Mouse (Mus musculus) midbrain, embryonic 16.5 days (tissue): ENCODE measurements at regions not wholly inside any gene's neighbourhood (a gene's known extent, or its start where the extent isn't known, plus 50 kb on each side); places are given as distances from the start of the nearest gene placed in this dataset.

ENCODE experiments used
- ATAC-seq: fragments of 200-750 bp; cut with Nextera tagmentation; 2 replicates; pipeline ENCODE4 v1.8.0; 2017; ENCODE audit warnings: moderate TSS enrichment
- H3K27ac ChIP-seq: fragments of 300-500 bp; sonication (generic); 2 replicates; pipeline ENCODE4 v1.5.1; 2014; ENCODE audit warnings: mild to moderate bottlenecking, low read length, mixed read lengths
- H3K27me3 ChIP-seq: fragments of 300-500 bp; sonication (generic); 2 replicates; pipeline ENCODE4 v1.6.1; 2014; ENCODE audit warnings: low read depth, low read length, mixed read lengths; ENCODE audit not compliant: control insufficient read depth, insufficient read depth
- H3K36me3 ChIP-seq: fragments of 300-500 bp; sonication (generic); 2 replicates; pipeline ENCODE4 v1.6.1; 2014; ENCODE audit warnings: mild to moderate bottlenecking, low read length, moderate library complexity, mixed read lengths; ENCODE audit not compliant: control insufficient read depth, insufficient read depth
- H3K4me1 ChIP-seq: fragments of 300-500 bp; sonication (generic); 2 replicates; pipeline ENCODE4 v1.6.1; 2014; ENCODE audit warnings: mild to moderate bottlenecking, low read length, mixed read lengths; ENCODE audit not compliant: control insufficient read depth, insufficient read depth
- H3K4me2 ChIP-seq: fragments of 300-500 bp; sonication (generic); 2 replicates; pipeline ENCODE4 v1.6.1; 2014; ENCODE audit warnings: mild to moderate bottlenecking, low read length, mixed read lengths
- H3K4me3 ChIP-seq: fragments of 300-500 bp; sonication (generic); 2 replicates; pipeline ENCODE4 v1.5.1; 2014; ENCODE audit warnings: low read depth, mild to moderate bottlenecking, low read length, moderate library complexity, mixed read lengths
- H3K9ac ChIP-seq: fragments of 300-500 bp; sonication (generic); 2 replicates; pipeline ENCODE4 v1.6.1; 2014; ENCODE audit warnings: low read depth, low read length, mixed read lengths
- H3K9me3 ChIP-seq: fragments of 300-500 bp; sonication (generic); replicated peaks from 2 replicates; pipeline ENCODE4 v1.6.1; 2014; ENCODE audit warnings: mild to moderate bottlenecking, low read length, mixed read lengths; ENCODE audit not compliant: control insufficient read depth, poor library complexity, severe bottlenecking
- WGBS: fragments of 180-500 bp; shearing (Covaris S2); extraction: QIAGEN DNeasy Blood & Tissue Kit; methylation state at CpG from one replicate; pipeline ENCODE4 v1.1.7; 2014; 5-methylcytosine and 5-hydroxymethylcytosine counted together

- Histone ChIP-seq H3K4me1 (0 out of 2 replicates have a peak, but pooled peaks cover 3% of the 10 kb centered on the region), H3K27ac (no peak overlapping the region), H3K4me2 (no peak overlapping the region), H3K27me3 (peaks cover 3% of the 10 kb centered on the region), H3K4me3 (no peak overlapping the region), H3K36me3 (no peaks in the 10 kb centered on the region), H3K9ac (no peak overlapping the region), H3K9me3 (no peaks in the 10 kb centered on the region)
- ATAC-seq: no peak
- WGBS: 73% methylated on average over 10 of the region's 10 CpGs
Observed at GRCm38 (mm10) chr13:52189382-52189923, 341.6 kb downstream of the Diras2 start.

DNA sequence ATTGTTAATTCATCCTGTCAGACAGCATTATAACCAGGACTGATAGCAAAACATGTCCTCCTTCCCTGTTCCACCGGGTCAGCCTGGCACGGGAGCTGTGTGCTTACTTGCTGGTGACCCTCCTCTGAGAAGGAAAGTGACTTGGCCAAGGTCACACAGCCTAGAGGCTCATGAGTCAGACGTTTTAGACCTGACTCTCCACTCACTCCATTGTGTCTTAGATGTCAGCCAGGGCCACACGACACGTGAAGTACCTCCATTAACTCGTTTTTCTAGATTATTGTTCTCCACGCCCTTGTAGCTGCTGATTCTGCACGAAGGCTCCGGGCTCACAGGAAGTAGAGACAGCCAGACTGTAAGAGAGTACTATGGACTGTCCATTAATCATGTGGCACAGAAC, 340.8 kb downstream of the Diras2 start:
- no peak overlapping the region for H3K27ac ChIP-seq
- H3K9me3 ChIP-seq: no peaks in the 10 kb centered on the region
- H3K9ac ChIP-seq: no peak overlapping the region
- peaks cover 3% of the 10 kb centered on the region; the same call in 1 of the 2 replicates for H3K4me1 ChIP-seq
- H3K27me3 ChIP-seq: peaks cover 3% of the 10 kb centered on the region
- no peaks in the 10 kb centered on the region for H3K36me3 ChIP-seq
- H3K4me2 ChIP-seq: no peak overlapping the region
- no peak overlapping the region for H3K4me3 ChIP-seq
- ATAC-seq: no peak
- WGBS: 80% methylated on average over 9 of the region's 9 CpGs

DNA sequence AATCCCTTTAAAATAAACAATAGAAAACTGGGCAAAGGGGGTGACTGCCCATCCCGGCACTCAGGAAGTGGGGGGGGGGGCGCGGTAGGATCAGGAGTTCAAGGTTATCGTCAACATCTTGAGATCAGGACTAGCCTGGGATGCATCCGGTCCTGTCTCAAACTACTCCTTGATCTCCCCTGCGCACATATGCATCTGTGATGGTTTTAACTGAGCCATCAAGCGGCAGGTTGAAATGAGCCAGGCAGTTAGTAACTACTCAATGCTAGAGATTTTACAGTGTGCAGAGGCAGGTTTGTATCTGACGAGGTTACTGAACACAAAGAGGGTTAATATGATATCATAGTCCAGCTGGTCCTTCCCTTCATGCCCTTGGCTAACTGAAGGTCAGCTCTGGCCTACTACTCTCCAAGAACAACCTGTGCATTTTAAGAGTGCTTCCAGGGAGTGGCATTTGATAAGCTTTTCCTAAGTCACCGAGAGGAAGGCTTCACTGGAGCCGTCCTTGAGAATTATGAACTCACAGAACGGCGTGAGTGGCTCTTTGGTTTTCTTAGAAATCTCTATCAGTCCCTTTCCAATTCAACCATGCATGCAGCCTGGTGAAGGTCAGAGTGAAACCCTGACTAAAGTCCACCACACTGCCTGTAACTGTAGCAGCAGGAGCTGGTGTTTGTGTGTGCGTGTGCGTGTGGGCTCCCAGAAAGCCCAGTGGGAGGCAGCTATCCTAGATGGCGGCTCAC, 340.1 kb downstream of the Diras2 start:
- ATAC-seq: no peak
- 84% methylated on average over 15 of the region's 15 CpGs for WGBS
- Histone ChIP-seq H3K36me3 (no peaks in the 10 kb centered on the region), H3K4me1 (peaks cover 3% of the 10 kb centered on the region; the same call in 1 of the 2 replicates), H3K27me3 (peaks cover 6% of the 10 kb centered on the region), H3K27ac (no peak overlapping the region), H3K4me3 (no peak overlapping the region), H3K9ac (no peak overlapping the region), H3K4me2 (no peak overlapping the region), H3K9me3 (no peaks in the 10 kb centered on the region)

DNA sequence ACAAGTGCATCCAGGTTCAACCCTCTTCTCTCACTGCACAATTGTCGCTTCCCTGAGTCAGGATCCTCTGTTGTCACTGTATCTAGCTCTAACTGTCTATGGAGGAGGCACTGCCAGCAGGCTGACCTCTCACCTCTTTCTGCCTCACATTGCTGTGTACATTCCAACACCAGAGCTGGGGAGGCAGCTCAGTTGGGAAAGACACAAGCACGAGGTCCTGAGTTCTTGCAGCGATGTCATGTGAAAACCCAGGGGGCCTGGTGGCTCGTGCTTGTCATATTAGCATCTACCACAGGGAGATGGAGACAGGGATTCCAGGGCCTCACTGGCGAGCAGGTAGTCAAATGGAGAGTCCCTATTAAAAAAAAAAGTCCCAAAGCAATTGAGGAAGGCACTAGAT, 334.2 kb downstream of the Diras2 start:
- WGBS: 79% methylated on average over 5 of the region's 5 CpGs
- ATAC-seq: no peak

GRCm38 (mm10) chr13:52198649-52199348, 332.3 kb downstream of the Diras2 start:
- no peak overlapping the region for H3K9ac ChIP-seq
- WGBS: 82% methylated on average over 7 of the region's 7 CpGs
- H3K4me2 ChIP-seq: no peak overlapping the region
- H3K9me3 ChIP-seq: no peaks in the 10 kb centered on the region
- H3K36me3 ChIP-seq: no peaks in the 10 kb centered on the region
- no peak overlapping the region for H3K4me3 ChIP-seq
- 0 out of 2 replicates have a peak, but pooled peaks cover 4% of the 10 kb centered on the region for H3K27me3 ChIP-seq
- no peak overlapping the region for H3K27ac ChIP-seq
- no peak for ATAC-seq
- no peaks in the 10 kb centered on the region; the same call in 1 of the 2 replicates for H3K4me1 ChIP-seq

More for the DNA sequence above, 334.2 kb downstream of the Diras2 start:
- H3K9ac ChIP-seq: no peak overlapping the region
- H3K4me3 ChIP-seq: no peak overlapping the region
- no peak overlapping the region for H3K27ac ChIP-seq
- peaks cover 6% of the 10 kb centered on the region for H3K27me3 ChIP-seq
- H3K36me3 ChIP-seq: no peaks in the 10 kb centered on the region
- no peak overlapping the region for H3K4me2 ChIP-seq
- no peaks in the 10 kb centered on the region; the same call in 1 of the 2 replicates for H3K4me1 ChIP-seq
- H3K9me3 ChIP-seq: no peaks in the 10 kb centered on the region

DNA sequence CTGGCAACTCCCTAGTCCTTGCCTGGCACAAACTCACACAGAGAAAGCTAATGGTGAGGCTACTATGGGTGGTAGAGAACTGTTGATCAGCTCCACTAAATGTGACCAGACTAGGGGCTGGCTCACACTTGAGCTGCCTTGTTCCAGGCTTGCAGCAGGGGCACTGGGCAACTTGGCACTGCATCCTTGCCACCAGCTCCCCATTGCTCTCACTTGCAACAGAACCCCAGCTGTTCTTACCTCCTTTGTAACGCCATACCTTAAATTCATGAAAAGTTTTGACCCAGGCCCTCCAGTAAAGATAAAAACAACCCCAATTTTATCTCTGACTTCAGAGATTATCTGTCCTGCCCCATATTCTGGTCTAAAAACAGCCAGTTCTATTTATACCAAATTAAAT, 328.7 kb downstream of the Diras2 start:
- Histone ChIP-seq H3K9me3 (no peaks in the 10 kb centered on the region), H3K4me3 (no peak overlapping the region), H3K27ac (no peak overlapping the region), H3K4me2 (no peak overlapping the region), H3K36me3 (no peaks in the 10 kb centered on the region), H3K27me3 (no peaks in the 10 kb centered on the region), H3K4me1 (no peaks in the 10 kb centered on the region), H3K9ac (no peak overlapping the region)
- ATAC-seq: no peak
- 66% methylated on average over 1 of the region's 1 CpGs for WGBS

- no peaks in the 10 kb centered on the region for H3K27me3 ChIP-seq
- no peak overlapping the region for H3K4me3 ChIP-seq
- H3K9ac ChIP-seq: no peak overlapping the region
- H3K4me2 ChIP-seq: no peak overlapping the region
- H3K9me3 ChIP-seq: no peaks in the 10 kb centered on the region
- H3K4me1 ChIP-seq: no peaks in the 10 kb centered on the region
- no peak overlapping the region for H3K27ac ChIP-seq
- WGBS: 73% methylated on average over 4 of the region's 4 CpGs
- ATAC-seq: no peak
- no peaks in the 10 kb centered on the region for H3K36me3 ChIP-seq
Observed at GRCm38 (mm10) chr13:52205951-52206350, 325.1 kb downstream of the Diras2 start.

DNA sequence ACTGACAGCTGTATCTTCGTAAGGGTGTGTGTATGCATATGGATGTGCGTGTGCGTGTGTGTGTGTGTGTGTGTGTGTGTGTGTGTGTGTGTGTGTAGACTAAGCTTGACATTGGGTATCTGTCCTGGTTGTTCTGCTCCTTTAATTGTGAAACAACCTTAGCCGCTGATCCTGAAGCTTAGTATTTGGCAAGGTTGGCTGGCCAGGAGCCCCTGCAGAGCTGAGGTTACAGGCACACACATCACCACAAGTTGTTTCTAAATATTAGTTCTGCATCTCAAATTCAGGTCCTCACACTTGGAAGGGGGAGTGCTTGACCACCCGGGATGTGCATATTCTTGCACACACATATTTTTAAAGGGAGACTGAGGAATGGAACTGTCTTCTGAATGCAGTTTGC, 314.7 kb downstream of the Diras2 start:
- H3K4me1 ChIP-seq: no peaks in the 10 kb centered on the region
- H3K27me3 ChIP-seq: no peaks in the 10 kb centered on the region
- H3K4me2 ChIP-seq: no peak overlapping the region
- no peak for ATAC-seq
- no peak overlapping the region for H3K27ac ChIP-seq
- WGBS: 87% methylated on average over 5 of the region's 5 CpGs
- no peak overlapping the region for H3K9ac ChIP-seq
- H3K9me3 ChIP-seq: no peaks in the 10 kb centered on the region
- no peak overlapping the region for H3K4me3 ChIP-seq
- no peaks in the 10 kb centered on the region for H3K36me3 ChIP-seq

GRCm38 (mm10) chr13:52217066-52217465, 314.0 kb downstream of the Diras2 start:
- H3K4me2 ChIP-seq: no peak overlapping the region
- no peaks in the 10 kb centered on the region for H3K4me1 ChIP-seq
- H3K4me3 ChIP-seq: no peak overlapping the region
- H3K9me3 ChIP-seq: no peaks in the 10 kb centered on the region
- H3K27ac ChIP-seq: no peak overlapping the region
- ATAC-seq: no peak
- WGBS: 77% methylated on average over 5 of the region's 5 CpGs
- H3K36me3 ChIP-seq: no peaks in the 10 kb centered on the region
- H3K27me3 ChIP-seq: no peaks in the 10 kb centered on the region
- no peak overlapping the region for H3K9ac ChIP-seq
